ENCODE assay signal across 8 mouse cellular contexts in genomic region chr19:3723904-3724303, GRCm38 (mm10). TPM values are rescaled to one million over a fixed set of nuclear protein-coding genes. Genes with fewer than 3 reads are reported as not detected.
A peak's percentile ranks its signal among the peaks of the same experiment; 100 is the strongest.
DNase-seq lines count a peak whose midpoint lies in the region; ATAC-seq and TF ChIP-seq lines count a peak whose summit lies in the region.

No protein-coding gene starts in this region.

- no peak overlapping the region for H3K9ac ChIP-seq in intestine, embryonic 14.5 days (ENCODE audit: low read length)
- no peak overlapping the region for H3K9ac ChIP-seq in intestine, embryonic 16.5 days (ENCODE audit: low read depth, low read length)
- H3K9ac ChIP-seq in midbrain, postnatal 0 days (replicated peaks; ENCODE audit: low read length, poor library complexity, severe bottlenecking): no peak overlapping the region

- H3K9me3 ChIP-seq in intestine, embryonic 14.5 days (ENCODE audit: control insufficient read depth, low read length): no peaks in the 10 kb centered on the region
- no peaks in the 10 kb centered on the region for H3K9me3 ChIP-seq in intestine, embryonic 16.5 days (ENCODE audit: control insufficient read depth, low read length)
- no peaks in the 10 kb centered on the region for H3K9me3 ChIP-seq in midbrain, postnatal 0 days (ENCODE audit: low read length)

- H3K4me3 ChIP-seq in intestine, embryonic 14.5 days (ENCODE audit: low read depth, low read length): no peak overlapping the region
- H3K4me3 ChIP-seq in intestine, embryonic 16.5 days (ENCODE audit: low read length): no peak overlapping the region
- H3K4me3 ChIP-seq in midbrain, postnatal 0 days (ENCODE audit: low read depth, low read length): no peak overlapping the region

- no peaks in the 10 kb centered on the region for H3K27me3 ChIP-seq in intestine, embryonic 14.5 days (replicated peaks; ENCODE audit: control insufficient read depth, insufficient read depth, low read length)
- no peaks in the 10 kb centered on the region for H3K27me3 ChIP-seq in intestine, embryonic 16.5 days (replicated peaks; ENCODE audit: control insufficient read depth, insufficient read depth, low read length)
- no peaks in the 10 kb centered on the region for H3K27me3 ChIP-seq in midbrain, postnatal 0 days (ENCODE audit: insufficient read depth, low read length)

- H3K36me3 ChIP-seq in intestine, embryonic 14.5 days (ENCODE audit: control insufficient read depth, insufficient read depth, low read length): no peaks in the 10 kb centered on the region
- H3K36me3 ChIP-seq in intestine, embryonic 16.5 days (ENCODE audit: control insufficient read depth, insufficient read depth, low read length): no peaks in the 10 kb centered on the region
- H3K36me3 ChIP-seq in midbrain, postnatal 0 days (ENCODE audit: insufficient read depth, low read length): no peaks in the 10 kb centered on the region

- TF ChIP-seq CTCF in midbrain, postnatal 0 days (IDR thresholded peaks at IDR 0.05): peak; percentile 64

- H3K4me2 ChIP-seq in intestine, embryonic 14.5 days (ENCODE audit: low read length): no peak overlapping the region
- H3K4me2 ChIP-seq in intestine, embryonic 16.5 days (ENCODE audit: low read depth, low read length): no peak overlapping the region
- no peak overlapping the region for H3K4me2 ChIP-seq in midbrain, postnatal 0 days (ENCODE audit: low read depth, low read length, poor library complexity, severe bottlenecking)

- H3K27ac ChIP-seq in intestine, embryonic 14.5 days (ENCODE audit: low read depth): no peak overlapping the region
- H3K27ac ChIP-seq in intestine, embryonic 16.5 days (ENCODE audit: low read length): no peak overlapping the region
- no peak overlapping the region for H3K27ac ChIP-seq in midbrain, postnatal 0 days (ENCODE audit: low read depth, low read length)

- 72% methylated on average over 4 of the region's 4 CpGs for WGBS in intestine, embryonic 14.5 days
- WGBS in intestine, embryonic 16.5 days: 82% methylated on average over 4 of the region's 4 CpGs
- WGBS in midbrain, postnatal 0 days: 79% methylated on average over 4 of the region's 4 CpGs

- 0 out of 2 replicates have a peak, but pooled peaks cover 6% of the 10 kb centered on the region for H3K4me1 ChIP-seq in intestine, embryonic 14.5 days (replicated peaks; ENCODE audit: control insufficient read depth, insufficient read depth, low read length)
- H3K4me1 ChIP-seq in intestine, embryonic 16.5 days (ENCODE audit: control insufficient read depth, insufficient read depth, low read length): no peaks in the 10 kb centered on the region
- H3K4me1 ChIP-seq in midbrain, postnatal 0 days (ENCODE audit: insufficient read depth, low read length): no peaks in the 10 kb centered on the region

- peak; percentile 75 for DNase-seq in intestine, embryonic 14.5 days (ENCODE audit: low spot score)
- DNase-seq in CD8-positive naive resting alpha-beta T cell, adult 2 months (ENCODE audit: low read depth in 2 of 2, low spot score in 2 of 2): peak; percentile 42 to 65
- DNase-seq in T-cell, adult 2 months (ENCODE audit: low spot score): peak; percentile 58
- DNase-seq in midbrain, postnatal 0 days (ENCODE audit: low spot score): no peak
- no peak for DNase-seq in ovary, postnatal 10 days (ENCODE audit: low spot score)
- DNase-seq in right cerebral cortex, postnatal 10 days (ENCODE audit: low spot score in 2 of 2): no peak

- no peak for ATAC-seq in intestine, embryonic 14.5 days (replicated peaks; ENCODE audit: low FRiP score, low TSS enrichment, low read depth)
- ATAC-seq in intestine, embryonic 16.5 days: no peak
- no peak for ATAC-seq in midbrain, postnatal 0 days (ENCODE audit: low FRiP score)
- no peak for ATAC-seq in megakaryocyte, adult 5-6 weeks (ENCODE audit: poor library complexity, severe bottlenecking)

RNA-seq across cellular contexts. Expression of gene 1810055G02Rik, which starts 15.8 kb away (rescaled TPM):
- polyA plus RNA-seq in intestine, embryonic 14.5 days (2014; fragmentation: Nextera tagmentation; extraction: Ambion mirVana): 34.1 and 36.4 TPM in 2 replicates
- polyA plus RNA-seq in intestine, embryonic 16.5 days (2015; fragmentation: Nextera tagmentation; extraction: Ambion mirVana): 53.8 and 65.6 TPM in 2 replicates
- 31.8 and 33.3 TPM in 2 replicates for total RNA-seq in midbrain, postnatal 0 days (2014; rRNA removed)
- 29.4 and 36.1 TPM in 2 replicates for polyA plus RNA-seq in midbrain, postnatal 0 days (2015; fragmentation: Nextera tagmentation; extraction: Ambion mirVana)
- 8.0 and 10.6 TPM in 2 replicates for total RNA-seq in megakaryocyte, adult 5-6 weeks (2015)
- total RNA-seq in megakaryocyte, adult 5-6 weeks (2017): 4.5 and 6.2 TPM in 2 replicates

RNA-seq across cellular contexts. Expression of gene Lrp5, which starts 37.5 kb away (rescaled TPM):
- polyA plus RNA-seq in intestine, embryonic 14.5 days (2014; fragmentation: Nextera tagmentation; extraction: Ambion mirVana): 7.8 and 7.9 TPM in 2 replicates
- 4.2 and 4.4 TPM in 2 replicates for polyA plus RNA-seq in intestine, embryonic 16.5 days (2015; fragmentation: Nextera tagmentation; extraction: Ambion mirVana)
- total RNA-seq in midbrain, postnatal 0 days (2014; rRNA removed): 9.9 and 15.0 TPM in 2 replicates
- polyA plus RNA-seq in midbrain, postnatal 0 days (2015; fragmentation: Nextera tagmentation; extraction: Ambion mirVana): 0.58 and 0.74 TPM in 2 replicates
- 15.2 and 17.9 TPM in 2 replicates for total RNA-seq in megakaryocyte, adult 5-6 weeks (2015)
- 12.5 and 13.6 TPM in 2 replicates for total RNA-seq in megakaryocyte, adult 5-6 weeks (2017)

RNA-seq across cellular contexts. Expression of gene Kmt5b, which starts 43.3 kb away (rescaled TPM):
- 29.6 and 29.9 TPM in 2 replicates for polyA plus RNA-seq in intestine, embryonic 14.5 days (2014; fragmentation: Nextera tagmentation; extraction: Ambion mirVana)
- polyA plus RNA-seq in intestine, embryonic 16.5 days (2015; fragmentation: Nextera tagmentation; extraction: Ambion mirVana): 16.5 and 17.7 TPM in 2 replicates
- total RNA-seq in midbrain, postnatal 0 days (2014; rRNA removed): 64.0 and 98.6 TPM in 2 replicates
- 35.6 and 41.4 TPM in 2 replicates for polyA plus RNA-seq in midbrain, postnatal 0 days (2015; fragmentation: Nextera tagmentation; extraction: Ambion mirVana)
- total RNA-seq in megakaryocyte, adult 5-6 weeks (2015): 25.8 and 28.5 TPM in 2 replicates
- 44.7 and 54.8 TPM in 2 replicates for total RNA-seq in megakaryocyte, adult 5-6 weeks (2017)

Comparison
In these comparisons a context has a peak if more than half of its experiments do, and no peak if none do; other contexts are left out.
1. DNase-seq: peak in intestine, embryonic 14.5 days (single experiment), CD8-positive naive resting alpha-beta T cell, adult 2 months (2 of 2) and T-cell, adult 2 months (single experiment); none in midbrain, postnatal 0 days (single experiment), ovary, postnatal 10 days (single experiment) and right cerebral cortex, postnatal 10 days (0 of 2).